Mouse (Mus musculus) left cerebral cortex, adult 2 months (tissue): ENCODE data around the gene Psmd10. TPM values are rescaled to one million over a fixed set of nuclear protein-coding genes. Genes with fewer than 3 reads are reported as not detected.

Experiments
- DNase-seq, 2 experiments: peaks; one replicate each; pipeline ENCODE4 v3.0.0; 2021 to 2022; ENCODE audit warnings: low spot score in 2 of 2, mixed read lengths in 1 of 2; ENCODE audit errors: extremely low spot score in 1 of 2
- H3K27ac ChIP-seq: fragments of 200-600 bp; 2 replicates; pipeline ENCODE4 v1.8.1; 2022
- H3K4me3 ChIP-seq: fragments of 200-600 bp; 2 replicates; pipeline ENCODE4 v1.8.1; 2022
- CTCF ChIP-seq: fragments of 200-600 bp; IDR thresholded peaks from 2 replicates; pipeline ENCODE4 v1.8.1; 2022; ENCODE audit warnings: antibody characterized with exemption, mild to moderate bottlenecking, moderate library complexity
- intact Hi-C: fragments of 180-260 bp; cut with DNase I; formaldehyde crosslinking; loops from one replicate; pipeline ENCODE4 v1.15.1; 2025
- long read RNA-seq, 2 experiments: library from polyadenylated mRNA; stranded (forward); transcript quantifications; one replicate each; pipeline ENCODE4 v2.0.0; 2021; ENCODE audit warnings: borderline mapping rate in 2 of 2
- total RNA-seq, 2 experiments: library from RNA; stranded (reverse); gene quantifications; 2 replicates each; pipeline ENCODE4 v1.2.3; 2021

Gene Psmd10
- 10 to 100 TPM; 18.9 to 20.6 TPM for total RNA-seq
- long read RNA-seq, experiment 1, transcript Psmd10-201 (5 exons, 1,430 nt) = major isoform, 8 of 13 reads
- long read RNA-seq, experiment 1, partial matches to known transcripts = 0 of 13 reads
- long read RNA-seq, experiment 1, other reads (novel, unspliced or antisense) = 1 of 13 reads
- long read RNA-seq, experiment 2, transcript Psmd10-201 (5 exons, 1,430 nt) = major isoform, 8 of 11 reads
- long read RNA-seq, experiment 2, partial matches to known transcripts = 0 of 11 reads
- long read RNA-seq, experiment 2, other reads (novel, unspliced or antisense) = 0 of 11 reads

DNA sequence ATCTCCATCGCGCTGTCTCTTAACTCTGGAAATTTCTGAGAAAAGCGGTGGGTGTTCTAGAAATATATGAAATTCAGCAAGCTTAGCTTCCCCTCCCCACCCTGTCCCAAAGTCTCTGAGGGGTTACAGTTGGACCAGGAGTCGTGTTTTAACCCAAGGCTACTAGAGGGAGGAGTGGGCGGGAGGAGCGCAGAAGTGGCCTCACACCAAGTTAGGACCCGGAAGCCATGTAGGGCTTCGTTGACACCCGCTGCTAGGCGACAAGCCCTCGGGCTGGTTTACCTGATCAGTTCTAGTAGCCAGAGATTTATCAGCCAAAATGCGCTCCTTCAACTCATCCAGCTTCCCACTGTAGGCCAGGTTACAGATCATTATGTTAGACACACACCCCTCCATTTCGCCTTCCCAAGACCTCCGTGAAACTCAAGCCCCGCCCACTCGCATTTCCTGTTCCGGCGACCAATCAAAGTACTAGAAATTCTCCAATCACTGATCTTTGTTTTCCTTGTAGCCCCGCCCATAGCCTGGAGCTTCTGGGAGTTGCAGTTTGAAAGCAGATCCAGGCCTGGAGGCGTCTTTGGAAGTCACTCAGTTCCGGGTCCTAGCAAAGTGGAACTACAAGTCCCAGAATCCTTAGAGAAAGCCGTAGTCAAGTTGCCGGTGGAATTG lies at the start of gene Psmd10, which contains the start of gene Atg4a:
Gene Psmd10 (minus strand): TSS at position 457 of the 669 bp plus-strand sequence.
Gene Atg4a (plus strand): TSS at position 636 of the 669 bp plus-strand sequence.
- intact Hi-C loops = no loop called here
- DNase-seq = peak; percentile 75 to 86
- peak within 1 kb of the TSS; percentile 47; the same call in 1 of the 2 replicates for H3K27ac ChIP-seq
- H3K4me3 ChIP-seq = peak within 1 kb of the TSS; percentile 53
- TF ChIP-seq CTCF = no peak

- intact Hi-C loops = no loop called here
- TF ChIP-seq CTCF = no peak
- Histone ChIP-seq H3K27ac (no peak overlapping the region), H3K4me3 (no peak overlapping the region)
- DNase-seq = no peak
Measured at GRCm38 (mm10) chrX:140998885-140999284, 42.4 kb upstream of the Psmd10 start.

DNA sequence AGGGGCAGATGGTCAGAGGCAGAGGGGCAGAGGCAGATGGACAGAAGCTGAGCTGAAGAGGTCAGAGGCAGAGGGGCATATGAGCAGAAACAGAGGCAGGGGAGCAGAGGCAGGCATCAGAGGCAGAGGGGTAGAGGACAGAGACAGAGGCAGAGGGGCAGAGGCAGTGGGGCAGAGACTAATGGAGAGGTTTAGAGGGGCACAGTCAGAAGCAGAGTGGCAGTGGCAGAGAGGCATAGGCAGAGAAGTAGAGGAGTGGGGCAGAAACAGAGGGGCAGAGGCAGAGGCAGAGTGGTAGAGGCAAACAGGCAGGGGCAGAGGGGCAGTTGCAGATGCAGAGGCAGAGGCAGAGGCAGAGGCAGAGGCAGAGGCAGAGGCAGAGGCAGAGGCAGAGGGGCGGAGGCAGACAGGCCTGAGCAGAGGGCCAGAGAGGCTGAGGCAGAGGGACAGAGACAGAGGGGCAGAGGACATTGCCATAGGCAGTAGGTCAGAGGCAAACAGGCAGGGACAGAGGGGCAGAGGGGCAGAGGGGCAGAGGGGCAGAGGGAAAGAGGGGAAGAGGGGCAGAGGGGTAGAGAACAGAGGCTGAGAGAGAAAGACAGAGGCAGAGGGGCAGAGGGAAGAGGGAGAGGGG lies 41.5 kb upstream of the Psmd10 start:
- intact Hi-C loops = no loop called here

DNA sequence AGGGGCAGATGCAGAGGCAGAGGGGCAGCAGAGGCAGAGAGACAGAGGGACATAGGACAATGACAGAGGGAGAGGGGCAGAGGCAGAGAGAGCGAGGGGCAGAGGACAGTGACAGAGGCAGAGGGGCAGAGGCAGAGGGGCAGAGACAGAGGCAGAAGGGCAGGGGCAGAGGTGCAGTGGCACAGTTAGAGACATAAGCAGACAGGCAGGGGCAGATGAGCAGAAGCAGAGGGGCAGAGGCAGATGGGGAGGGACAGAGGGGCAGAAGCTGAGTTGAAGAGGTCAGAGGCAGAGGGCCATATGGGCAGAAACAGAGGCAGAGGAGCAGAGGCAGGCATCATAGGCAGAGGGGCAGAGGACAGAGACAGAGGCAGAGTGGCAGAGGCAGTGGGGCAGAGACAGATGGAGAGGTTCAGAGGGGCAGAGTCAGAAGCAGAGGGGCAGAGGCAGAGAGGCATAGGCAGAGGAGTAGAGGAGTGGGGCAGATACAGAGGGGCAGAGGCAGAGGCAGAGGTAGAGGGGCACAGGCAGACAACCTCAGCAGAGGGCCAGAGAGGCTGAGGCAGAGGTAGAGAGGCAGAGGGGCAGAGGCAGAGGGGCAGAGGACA lies 40.5 kb upstream of the Psmd10 start:
- no peak for TF ChIP-seq CTCF
- DNase-seq = no peak
- Histone ChIP-seq H3K27ac (no peak overlapping the region), H3K4me3 (no peak overlapping the region)
- intact Hi-C loops = no loop called here

More for the DNA sequence above, 41.5 kb upstream of the Psmd10 start:
- no peak for DNase-seq
- Histone ChIP-seq H3K4me3 (no peak overlapping the region), H3K27ac (no peak overlapping the region)
- no peak for TF ChIP-seq CTCF

DNA sequence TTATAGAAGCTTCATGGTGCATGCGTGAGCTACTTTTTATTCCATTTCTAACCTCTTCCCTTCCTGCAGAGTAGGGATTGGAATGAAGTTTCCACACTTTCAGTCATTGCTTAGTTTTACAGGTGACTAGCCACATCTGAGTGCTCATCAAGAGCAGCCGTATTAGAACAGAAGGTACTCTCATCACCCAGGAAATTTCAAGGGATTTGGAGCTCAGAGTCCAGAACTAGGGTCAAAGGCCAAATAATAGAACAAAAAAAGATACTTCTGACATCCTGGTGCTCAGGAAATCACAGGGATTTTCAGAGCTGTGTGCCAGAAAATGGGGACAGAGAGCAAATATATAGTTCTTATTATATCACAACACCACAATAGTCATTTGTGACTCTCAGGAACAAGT lies 28.7 kb upstream of the Psmd10 start:
- intact Hi-C loops = no loop called here
- no peak overlapping the region for H3K4me3 ChIP-seq

DNA sequence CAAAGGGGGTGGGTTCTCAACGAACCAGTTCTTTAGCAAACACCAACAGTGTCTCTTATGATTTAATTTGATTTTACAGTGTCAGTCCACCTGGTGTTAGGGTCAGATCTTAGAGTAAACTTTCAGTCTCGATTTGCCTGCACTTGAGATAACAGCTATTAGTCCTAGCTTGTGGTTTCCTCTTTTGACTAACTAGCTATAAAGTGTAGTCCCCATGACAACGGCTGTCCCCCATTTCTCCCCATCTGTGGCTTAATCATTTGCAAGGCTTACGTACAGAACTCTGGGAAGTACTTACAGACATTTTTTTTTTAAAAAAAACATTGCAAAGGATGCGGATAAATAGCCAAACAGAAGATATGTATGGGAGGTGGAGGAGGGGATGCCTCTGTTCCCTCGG lies 28.3 kb upstream of the Psmd10 start:
- no peak for TF ChIP-seq CTCF
- intact Hi-C loops = no loop called here
- DNase-seq = no peak
- no peak overlapping the region for H3K27ac ChIP-seq
- no peak overlapping the region for H3K4me3 ChIP-seq

More for the DNA sequence above, 28.7 kb upstream of the Psmd10 start:
- H3K27ac ChIP-seq = no peak overlapping the region
- no peak for DNase-seq
- no peak for TF ChIP-seq CTCF

DNA sequence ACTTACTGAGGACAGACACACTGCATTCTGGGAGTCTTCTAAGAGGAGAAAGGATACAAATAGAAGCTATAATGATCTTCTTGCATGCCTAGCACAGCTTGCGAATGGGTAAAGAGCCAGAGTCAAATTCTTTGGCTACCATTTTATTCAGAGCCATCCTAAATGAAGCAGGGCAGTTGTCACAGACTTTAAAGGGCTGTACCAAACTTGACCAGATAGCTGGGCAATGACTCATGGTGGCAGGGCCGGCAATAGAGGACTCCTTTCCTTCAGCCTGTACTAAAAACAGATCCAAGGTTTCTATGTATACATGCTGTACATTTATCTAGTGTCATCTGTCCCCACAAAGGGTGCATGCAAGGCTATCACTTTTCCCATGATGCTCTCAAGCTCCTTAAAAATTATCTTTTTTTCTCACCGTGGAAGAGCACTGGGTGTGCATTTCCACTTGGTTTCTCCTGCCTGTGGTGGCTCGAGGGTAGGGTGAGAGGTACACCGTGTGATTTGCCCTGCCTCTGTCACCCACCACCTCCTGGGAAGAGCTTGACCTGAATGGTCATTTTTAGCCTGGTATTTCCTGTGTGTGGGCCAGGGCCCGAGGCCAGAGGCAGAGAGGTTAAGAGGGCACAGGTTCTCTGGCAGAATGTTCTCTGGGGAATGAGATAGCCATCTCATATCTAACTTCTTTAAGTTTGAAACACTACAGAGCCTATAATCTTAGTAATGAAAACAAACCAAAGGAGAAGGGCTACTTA lies 26.9 kb upstream of the Psmd10 start:
- no peak overlapping the region for H3K27ac ChIP-seq
- DNase-seq = no peak
- intact Hi-C loops = no loop called here

DNA sequence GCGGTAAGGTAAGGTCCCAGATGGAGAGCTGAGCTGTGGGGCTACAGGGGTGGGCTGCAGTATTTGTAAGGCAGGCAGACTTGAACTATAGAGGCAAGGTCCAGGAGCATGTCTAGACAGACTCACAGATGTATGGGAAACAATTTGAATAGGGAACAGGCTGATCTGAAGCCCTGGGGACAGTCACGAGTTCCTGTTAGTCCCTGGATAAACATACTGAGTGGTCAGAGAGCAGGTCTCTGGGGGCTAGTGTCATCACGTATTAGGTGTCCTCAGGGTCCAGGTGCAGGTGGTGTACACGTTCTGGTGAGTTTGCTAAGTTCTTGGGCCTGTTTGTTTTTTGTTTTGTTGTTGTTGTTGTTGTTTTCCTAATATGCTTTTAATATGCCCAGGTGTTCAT lies 23.6 kb upstream of the Psmd10 start:
- intact Hi-C loops = no loop called here
- TF ChIP-seq CTCF = no peak
- no peak overlapping the region for H3K27ac ChIP-seq

More for the DNA sequence above, 26.9 kb upstream of the Psmd10 start:
- no peak for TF ChIP-seq CTCF
- H3K4me3 ChIP-seq = no peak overlapping the region

GRCm38 (mm10) chrX:140979546-140979945 lies 23.0 kb upstream of the Psmd10 start:
- intact Hi-C loops = no loop called here
- TF ChIP-seq CTCF = no peak
- Histone ChIP-seq H3K4me3 (no peak overlapping the region), H3K27ac (no peak overlapping the region)
- peak in 1 of 2 experiments; percentile 13 for DNase-seq

More for the DNA sequence above, 23.6 kb upstream of the Psmd10 start:
- H3K4me3 ChIP-seq = no peak overlapping the region
- no peak for DNase-seq

DNA sequence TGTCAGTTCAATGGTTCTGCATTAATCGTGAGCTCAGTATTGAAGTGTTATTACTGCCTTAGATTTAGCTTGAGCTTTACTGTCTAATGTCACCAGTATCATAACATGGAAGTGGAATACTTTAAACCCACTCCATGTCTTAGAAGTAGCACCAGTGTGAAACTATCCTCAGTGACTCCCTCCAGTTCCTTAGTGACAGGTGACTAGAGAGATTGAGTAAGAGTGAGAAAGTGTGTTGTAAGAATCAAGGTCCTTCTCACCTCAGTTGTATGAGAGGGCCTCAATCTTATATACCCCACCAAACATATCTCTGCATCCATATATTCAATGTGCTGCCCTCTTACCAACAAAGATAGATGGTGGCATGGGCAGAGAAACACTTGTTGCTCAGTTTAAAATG lies 22.4 kb upstream of the Psmd10 start:
- intact Hi-C loops = no loop called here
- Histone ChIP-seq H3K27ac (no peak overlapping the region), H3K4me3 (no peak overlapping the region)
- TF ChIP-seq CTCF = no peak
- no peak for DNase-seq

DNA sequence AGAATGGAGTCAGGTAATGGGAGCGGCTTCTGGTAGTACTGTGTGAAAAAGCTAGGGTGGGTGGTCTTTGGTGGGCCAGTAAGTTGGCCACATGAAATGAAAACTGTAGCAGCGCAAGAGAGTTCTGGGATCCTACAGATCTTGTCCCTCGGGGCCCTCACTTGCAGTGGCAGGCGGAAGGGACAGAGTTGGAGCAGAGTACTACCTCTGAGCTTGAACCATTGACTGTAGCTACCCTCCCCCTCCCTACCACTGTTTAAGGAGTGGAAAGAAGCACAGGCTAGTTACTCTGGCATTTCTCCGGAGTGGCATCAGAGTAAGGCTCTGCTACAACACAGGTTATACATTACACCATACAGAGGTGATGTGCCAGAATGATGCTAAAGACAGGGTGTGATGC lies 431 bp upstream of the Psmd10 start:
- intact Hi-C loops = no loop called here
- Histone ChIP-seq H3K27ac (peak overlapping the region; percentile 47; the same call in 1 of the 2 replicates), H3K4me3 (peak overlapping the region; percentile 46)
- DNase-seq = no peak
- TF ChIP-seq CTCF = no peak; the same call in 1 of the 2 replicates
